Mouse (Mus musculus) MEL (cell line): ENCODE data around the gene Stk11ip. TPM values are rescaled to one million over a fixed set of nuclear protein-coding genes. Genes with fewer than 3 reads are reported as not detected.

Experiments used
- DNase-seq: peaks from one replicate; pipeline ENCODE4 v3.0.0; 2011; ENCODE audit warnings: low read depth, low spot score
- H3K27ac ChIP-seq: 2 replicates; pipeline ENCODE4 v1.5.1; 2012; ENCODE audit warnings: low read depth, mild to moderate bottlenecking, control low read depth, low read length, moderate library complexity; ENCODE audit not compliant: control insufficient read depth
- H3K27me3 ChIP-seq, 2 experiments: fragments of 150-350 bp in 1 of 2; sonication (generic) in 1 of 2; 2 replicates each; pipeline ENCODE4 v1.6.1; 2012; ENCODE audit warnings: low read length in 2 of 2, mild to moderate bottlenecking in 2 of 2, improper control_type of control experiment in 1 of 2, moderate library complexity in 1 of 2; ENCODE audit not compliant: insufficient read depth in 2 of 2, control insufficient read depth in 1 of 2
- H3K36me3 ChIP-seq, 2 experiments: 2 replicates each; pipeline ENCODE4 v1.6.1; 2012 to 2014; ENCODE audit warnings: low read length in 2 of 2, improper control_type of control experiment in 1 of 2, inconsistent platforms in 1 of 2, mild to moderate bottlenecking in 1 of 2; ENCODE audit not compliant: insufficient read depth in 2 of 2, control insufficient read depth in 1 of 2
- H3K4me1 ChIP-seq, 2 experiments: fragments of 150-350 bp in 1 of 2; sonication (generic) in 1 of 2; 2 replicates each; pipeline ENCODE4 v1.6.1; 2012; ENCODE audit warnings: low read length in 2 of 2, improper control_type of control experiment in 1 of 2, mild to moderate bottlenecking in 1 of 2; ENCODE audit not compliant: insufficient read depth in 2 of 2, control insufficient read depth in 1 of 2
- H3K4me3 ChIP-seq, 2 experiments: fragments of 150-350 bp in 1 of 2; sonication (generic) in 1 of 2; 2 replicates each; pipeline ENCODE4 v1.5.1; 2012; ENCODE audit warnings: low read depth in 2 of 2, low read length in 2 of 2, mild to moderate bottlenecking in 2 of 2, moderate library complexity in 2 of 2, control low read depth in 1 of 2, improper control_type of control experiment in 1 of 2; ENCODE audit not compliant: control insufficient read depth in 1 of 2, insufficient read depth in 1 of 2
- H3K79me2 ChIP-seq: 2 replicates; pipeline ENCODE4 v1.6.1; 2012; ENCODE audit warnings: mild to moderate bottlenecking, low read length, moderate library complexity; ENCODE audit not compliant: control insufficient read depth, poor library complexity, insufficient read depth
- H3K9ac ChIP-seq: 2 replicates; pipeline ENCODE4 v1.6.1; 2012; ENCODE audit warnings: low read depth, mild to moderate bottlenecking, control low read depth, low read length, moderate library complexity; ENCODE audit not compliant: control insufficient read depth, poor library complexity, severe bottlenecking
- H3K9me3 ChIP-seq: fragments of 150-350 bp; sonication (generic); replicated peaks from 2 replicates; pipeline ENCODE4 v1.6.1; 2012; ENCODE audit warnings: mild to moderate bottlenecking, low read length, improper control_type of control experiment, moderate library complexity; ENCODE audit not compliant: insufficient read depth
- BHLHE40 ChIP-seq: IDR thresholded peaks from 2 replicates; pipeline ENCODE4 v1.6.1; 2012; ENCODE audit warnings: low read depth, mild to moderate bottlenecking, inconsistent platforms, low read length, improper control_type of control experiment, borderline replicate concordance
- CHD2 ChIP-seq: IDR thresholded peaks from 2 replicates; pipeline ENCODE4 v1.6.1; 2011; ENCODE audit warnings: low read length, improper control_type of control experiment
- CTCF ChIP-seq, 3 experiments: IDR thresholded peaks in 2 of 3; conservative IDR thresholded peaks in 1 of 3; 2 replicates each; pipeline ENCODE4 v1.5.1; 2011 to 2012; ENCODE audit warnings: low read length in 3 of 3, low read depth in 2 of 3, mild to moderate bottlenecking in 2 of 3, improper control_type of control experiment in 1 of 3, inconsistent platforms in 1 of 3, mixed read lengths in 1 of 3, moderate library complexity in 1 of 3; ENCODE audit not compliant: control insufficient read depth in 1 of 3, insufficient read depth in 1 of 3, poor library complexity in 1 of 3, severe bottlenecking in 1 of 3
- E2F4 ChIP-seq: IDR thresholded peaks from 2 replicates; pipeline ENCODE4 v1.6.1; 2011; ENCODE audit warnings: low read depth, low read length, improper control_type of control experiment, borderline replicate concordance
- ELF1 ChIP-seq: IDR thresholded peaks from 2 replicates; pipeline ENCODE4 v1.6.1; 2014; ENCODE audit warnings: low read depth, mild to moderate bottlenecking, inconsistent platforms, low read length, improper control_type of control experiment, moderate library complexity
- EP300 ChIP-seq, 2 experiments: IDR thresholded peaks; 2 replicates each; pipeline ENCODE4 v1.6.1; 2011; ENCODE audit warnings: improper control_type of control experiment in 2 of 2, low read length in 2 of 2, low read depth in 1 of 2, mild to moderate bottlenecking in 1 of 2
- ETS1 ChIP-seq: IDR thresholded peaks from 2 replicates; pipeline ENCODE4 v1.6.1; 2012; ENCODE audit warnings: low read depth, mild to moderate bottlenecking, inconsistent platforms, low read length, improper control_type of control experiment, moderate library complexity
- GABPA ChIP-seq: IDR thresholded peaks from 2 replicates; pipeline ENCODE4 v1.6.1; 2012; ENCODE audit warnings: low read depth, mild to moderate bottlenecking, inconsistent platforms, low read length, improper control_type of control experiment, moderate library complexity
- GATA1 ChIP-seq: IDR thresholded peaks from 2 replicates; pipeline ENCODE4 v1.6.1; 2011; ENCODE audit warnings: low read depth, low read length, improper control_type of control experiment
- HCFC1 ChIP-seq: IDR thresholded peaks from 2 replicates; pipeline ENCODE4 v1.6.1; 2012; ENCODE audit warnings: low read depth, mild to moderate bottlenecking, inconsistent platforms, low read length, improper control_type of control experiment, moderate library complexity
- JUND ChIP-seq: IDR thresholded peaks from 2 replicates; pipeline ENCODE4 v1.6.1; 2011; ENCODE audit warnings: low read depth, mild to moderate bottlenecking, improper control_type of control experiment, low read length
- KAT2A ChIP-seq: conservative IDR thresholded peaks from 2 replicates; pipeline ENCODE4 v1.6.1; 2012; ENCODE audit warnings: low read depth, low read length, improper control_type of control experiment, inconsistent platforms
- MAFK ChIP-seq: IDR thresholded peaks from 2 replicates; pipeline ENCODE4 v1.6.1; 2011; ENCODE audit warnings: low read depth, mild to moderate bottlenecking, low read length, improper control_type of control experiment, borderline replicate concordance
- MAX ChIP-seq: IDR thresholded peaks from 2 replicates; pipeline ENCODE4 v1.6.1; 2011; ENCODE audit warnings: low read length, improper control_type of control experiment
- MAZ ChIP-seq: IDR thresholded peaks from 2 replicates; pipeline ENCODE4 v1.6.1; 2012; ENCODE audit warnings: low read depth, mild to moderate bottlenecking, inconsistent platforms, low read length, improper control_type of control experiment
- MEF2A ChIP-seq: IDR thresholded peaks from 2 replicates; pipeline ENCODE4 v1.6.1; 2014; ENCODE audit warnings: low read depth, mild to moderate bottlenecking, inconsistent platforms, low read length, improper control_type of control experiment; ENCODE audit not compliant: poor library complexity, insufficient replicate concordance, severe bottlenecking; ENCODE audit errors: extremely low read depth
- MXI1 ChIP-seq: IDR thresholded peaks from 2 replicates; pipeline ENCODE4 v1.6.1; 2011; ENCODE audit warnings: mild to moderate bottlenecking, low read depth, low read length, improper control_type of control experiment
- MYB ChIP-seq: IDR thresholded peaks from 2 replicates; pipeline ENCODE4 v1.6.1; 2011; ENCODE audit warnings: mild to moderate bottlenecking, low read depth, low read length, improper control_type of control experiment
- MYC ChIP-seq: IDR thresholded peaks from 2 replicates; pipeline ENCODE4 v1.6.1; 2011; ENCODE audit warnings: low read depth, mild to moderate bottlenecking, low read length, improper control_type of control experiment, moderate library complexity
- NELFE ChIP-seq: IDR thresholded peaks from 2 replicates; pipeline ENCODE4 v1.6.1; 2011; ENCODE audit warnings: low read depth, low read length, improper control_type of control experiment
- NRF1 ChIP-seq: IDR thresholded peaks from 2 replicates; pipeline ENCODE4 v1.6.1; 2014; ENCODE audit warnings: low read depth, mild to moderate bottlenecking, inconsistent platforms, low read length, improper control_type of control experiment, moderate library complexity; ENCODE audit not compliant: poor library complexity, insufficient read depth, severe bottlenecking
- POLR2A ChIP-seq, 2 experiments: IDR thresholded peaks; 2 replicates each; pipeline ENCODE4 v1.6.1; 2011 to 2012; ENCODE audit warnings: low read length in 2 of 2, mild to moderate bottlenecking in 2 of 2, control low read depth in 1 of 2, improper control_type of control experiment in 1 of 2, low read depth in 1 of 2, moderate library complexity in 1 of 2; ENCODE audit not compliant: control insufficient read depth in 1 of 2, insufficient read depth in 1 of 2, poor library complexity in 1 of 2
- POLR2AphosphoS2 ChIP-seq: IDR thresholded peaks from 2 replicates; pipeline ENCODE4 v1.6.1; 2011; ENCODE audit warnings: low read length, improper control_type of control experiment
- POLR2AphosphoS5 ChIP-seq: IDR thresholded peaks from 2 replicates; pipeline ENCODE4 v1.6.1; 2012; ENCODE audit warnings: low read depth, borderline replicate concordance, mild to moderate bottlenecking, inconsistent platforms, low read length, moderate library complexity, mixed read lengths
- RCOR1 ChIP-seq: IDR thresholded peaks from 2 replicates; pipeline ENCODE4 v1.6.1; 2012; ENCODE audit warnings: low read depth, mild to moderate bottlenecking, inconsistent platforms, low read length, improper control_type of control experiment
- SIN3A ChIP-seq: IDR thresholded peaks from 2 replicates; pipeline ENCODE4 v1.6.1; 2012; ENCODE audit warnings: low read length, improper control_type of control experiment, inconsistent platforms
- SMC3 ChIP-seq: IDR thresholded peaks from 2 replicates; pipeline ENCODE4 v1.6.1; 2011; ENCODE audit warnings: low read depth, low read length, improper control_type of control experiment
- TAL1 ChIP-seq: IDR thresholded peaks from 2 replicates; pipeline ENCODE4 v1.6.1; 2012; ENCODE audit warnings: mild to moderate bottlenecking, inconsistent platforms, low read length, moderate library complexity, mixed read lengths
- TBP ChIP-seq: IDR thresholded peaks from 2 replicates; pipeline ENCODE4 v1.8.0; 2011; ENCODE audit warnings: low read depth, low read length, improper control_type of control experiment
- TCF12 ChIP-seq: IDR thresholded peaks from 2 replicates; pipeline ENCODE4 v1.6.1; 2014; ENCODE audit warnings: low read depth, mild to moderate bottlenecking, inconsistent platforms, low read length, improper control_type of control experiment, moderate library complexity
- UBTF ChIP-seq: IDR thresholded peaks from 2 replicates; pipeline ENCODE4 v1.6.1; 2012; ENCODE audit warnings: low read depth, mild to moderate bottlenecking, inconsistent platforms, low read length, improper control_type of control experiment, moderate library complexity, borderline replicate concordance; ENCODE audit not compliant: insufficient read depth
- USF1 ChIP-seq: IDR thresholded peaks from 2 replicates; pipeline ENCODE4 v1.6.1; 2014; ENCODE audit warnings: low read depth, mild to moderate bottlenecking, inconsistent platforms, low read length, improper control_type of control experiment, moderate library complexity
- ZC3H11A ChIP-seq: IDR thresholded peaks from 2 replicates; pipeline ENCODE4 v1.6.1; 2012; ENCODE audit warnings: low read depth, mild to moderate bottlenecking, inconsistent platforms, low read length, improper control_type of control experiment
- ZKSCAN1 ChIP-seq: IDR thresholded peaks from 2 replicates; pipeline ENCODE4 v1.6.1; 2012; ENCODE audit warnings: low read depth, mild to moderate bottlenecking, inconsistent platforms, low read length, improper control_type of control experiment, moderate library complexity
- ZMIZ1 ChIP-seq: IDR thresholded peaks from 2 replicates; pipeline ENCODE4 v1.6.1; 2012; ENCODE audit warnings: low read depth, mild to moderate bottlenecking, inconsistent platforms, low read length, improper control_type of control experiment, moderate library complexity
- ZNF384 ChIP-seq: IDR thresholded peaks from 2 replicates; pipeline ENCODE4 v1.6.1; 2012; ENCODE audit warnings: low read depth, mild to moderate bottlenecking, inconsistent platforms, low read length, improper control_type of control experiment
- polyA plus RNA-seq, 2 experiments: library from polyadenylated mRNA; stranded (reverse) in 1 of 2; unstranded in 1 of 2; fragments of >175 nt in 1 of 2; fragments of >200 nt in 1 of 2; gene quantifications; 2 replicates each; pipeline versions ENCODE4 v1.2.1 to v1.2.4; 2012; ENCODE audit warnings: low replicate concordance in 2 of 2, low read depth in 1 of 2; ENCODE audit not compliant: insufficient read length in 2 of 2, insufficient read depth in 1 of 2, missing spikeins in 1 of 2
- total RNA-seq: library from RNA; depleted of rRNA; stranded (reverse); fragments of 300-350 nt; gene quantifications from 2 replicates; pipeline ENCODE4 v1.2.3, GENCODE M21; 2012; rRNA removed

The Stk11ip gene
- total RNA-seq: 9.7 and 10.2 TPM in 2 replicates
- polyA plus RNA-seq: 10 to 100 TPM in 1 of 2 experiments, not detected in 1; 29.4 TPM

- Histone ChIP-seq H3K4me1 (peaks cover 0 to 8% of the 10 kb centered on the region in 2 experiments; a peak in 1 of 4 replicates), H3K27ac (peak within 1 kb of the TSS; percentile 96)
Measured at GRCm38 (mm10) chr1:75521321-75522031, at the start of gene Stk11ip. Stk11ip (plus strand) TSS chr1:75521529.

DNA sequence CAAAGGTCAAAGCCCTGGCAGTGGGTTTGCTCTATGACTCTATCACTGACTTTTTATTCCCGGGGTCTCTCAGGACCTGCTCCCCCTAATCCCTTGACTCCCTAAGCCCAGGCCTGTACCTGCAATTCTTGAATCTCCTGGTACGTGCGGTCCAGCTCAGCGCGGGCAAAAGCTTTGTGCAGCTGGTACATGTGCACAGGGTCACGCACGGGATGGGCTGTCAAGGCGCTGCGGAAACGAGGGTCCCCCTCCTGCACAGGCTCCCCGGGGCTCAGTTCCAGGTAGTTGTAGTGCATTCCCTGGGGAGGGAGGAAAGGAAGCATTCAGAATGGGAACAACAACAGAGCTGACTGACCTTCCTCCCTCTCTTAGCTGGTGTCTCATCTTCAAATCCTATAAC is 44.9 kb upstream of the Stk11ip start:
- TF ChIP-seq MYB (no peak), MAZ (no peak), TCF12 (no peak), SMC3 (no peak), NRF1 (no peak), MXI1 (no peak), CHD2 (no peak), MAX (no peak), KAT2A (no peak), HCFC1 (no peak)
- Histone ChIP-seq H3K27me3 (no peaks in the 10 kb centered on the region), H3K9me3 (no peaks in the 10 kb centered on the region), H3K27ac (no peak overlapping the region), H3K4me3 (no peak overlapping the region), H3K9ac (no peak overlapping the region), H3K4me1 (0 out of 4 replicates have a peak, but pooled peaks cover 0 to 4% of the 10 kb centered on the region in 2 experiments), H3K79me2 (peaks cover 3% of the 10 kb centered on the region; the same call in 1 of the 2 replicates), H3K36me3 (peaks cover 0 to 5% of the 10 kb centered on the region in 2 experiments; a peak in 3 of 4 replicates)
- no peak for DNase-seq

More at GRCm38 (mm10) chr1:75521321-75522031, at the start of gene Stk11ip:
- Histone ChIP-seq H3K9me3 (no peaks in the 10 kb centered on the region), H3K79me2 (peaks cover 2% of the 10 kb centered on the region; the same call in 1 of the 2 replicates), H3K4me3 (peak within 1 kb of the TSS; percentile 67 to 90), H3K27me3 (no peaks in the 10 kb centered on the region; a peak in 1 of 4 replicates), H3K9ac (peak within 1 kb of the TSS; percentile 92), H3K36me3 (peaks cover 0 to 11% of the 10 kb centered on the region in 2 experiments; a peak in 2 of 4 replicates)
- peak; percentile 97 for DNase-seq
- TF ChIP-seq E2F4 (no peak; the same call in 1 of the 2 replicates), MAZ (peak; percentile 77; the same call in 1 of the 2 replicates), ZKSCAN1 (no peak), ZNF384 (no peak), CHD2 (no peak), EP300 (IDR thresholded peaks at IDR 0.05; ENCODE audit: low read depth in 1 of 2, low read length in 2 of 2) (peak in 1 of 2 experiments; percentile 50; a peak in 2 of 4 replicates), MYB (no peak), BHLHE40 (no peak), TCF12 (peak; percentile 58), JUND (no peak), ETS1 (no peak; the same call in 1 of the 2 replicates), ELF1 (peak; percentile 90), NRF1 (no peak), TBP (peak; percentile 80), CTCF (IDR thresholded peaks at IDR 0.05 in 2 of 3, conservative IDR thresholded peaks at IDR 0.05 in 1 of 3; ENCODE audit: control insufficient read depth in 1 of 3, insufficient read depth in 1 of 3, low read depth in 2 of 3, low read length in 3 of 3, poor library complexity in 1 of 3, severe bottlenecking in 1 of 3) (no peak), MXI1 (peak; percentile 99), POLR2A (IDR thresholded peaks at IDR 0.05; ENCODE audit: control insufficient read depth in 1 of 2, insufficient read depth in 1 of 2, low read depth in 1 of 2, low read length in 2 of 2, poor library complexity in 1 of 2) (peak; percentile 89 to 96), MYC (peak; percentile 71), HCFC1 (peak; percentile 87), UBTF (no peak), ZC3H11A (no peak), USF1 (peak; percentile 75), MAFK (no peak), SIN3A (peak; percentile 100), GABPA (no peak), KAT2A (no peak; the same call in 1 of the 2 replicates), RCOR1 (no peak), GATA1 (no peak), MAX (peak; percentile 75), ZMIZ1 (peak; percentile 88), NELFE (peak; percentile 90), POLR2AphosphoS2 (peak; percentile 94), MEF2A (no peak), POLR2AphosphoS5 (no peak), TAL1 (no peak)
- TF ChIP-seq, all 39 proteins: peak for 15
